Mouse (Mus musculus) erythroblast, embryonic 14.5 days (primary cell): Measurements from ENCODE around the gene 9430038I01Rik.

Experiments
- GATA1 ChIP-seq: IDR thresholded peaks from 2 replicates; pipeline ENCODE4 v1.6.1; 2012; ENCODE audit warnings: low read length, inconsistent platforms, mixed read lengths
- TAL1 ChIP-seq: IDR thresholded peaks from 3 replicates; pipeline ENCODE4 v1.6.1; 2012; ENCODE audit warnings: low read length, inconsistent platforms, mixed read lengths

DNA sequence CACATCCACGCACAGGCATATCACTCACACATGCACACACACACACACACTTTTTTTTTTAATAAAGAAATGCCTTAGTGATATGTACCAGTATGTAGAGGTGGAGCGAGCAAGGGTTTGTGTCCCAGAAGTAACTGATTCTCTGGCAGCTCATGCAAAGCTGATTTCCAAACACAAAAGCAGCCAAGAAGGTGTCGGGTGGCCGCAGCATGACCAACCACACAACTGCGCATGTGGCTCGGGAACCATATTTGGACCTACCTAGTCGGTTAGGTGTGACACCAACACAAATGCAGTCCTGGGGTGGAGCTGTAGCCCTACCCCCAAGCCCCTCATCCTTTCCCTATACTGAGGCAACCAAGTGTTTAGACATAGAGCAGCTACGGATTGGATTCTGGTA is 45.5 kb downstream of the 9430038I01Rik start:
- TF ChIP-seq TAL1: no peak
- no peak for TF ChIP-seq GATA1
